Mouse (Mus musculus) kidney, embryonic 14.5 days (tissue): ENCODE results near the gene Syngr1. TPM values are rescaled to one million over a fixed set of nuclear protein-coding genes. Genes with fewer than 3 reads are reported as not detected.

Experiments used
- ATAC-seq: fragments of 200-750 bp; cut with Nextera tagmentation; 2 replicates; pipeline ENCODE4 v1.8.0; 2017; ENCODE audit warnings: moderate number of reproducible peaks, mild to moderate bottlenecking, moderate TSS enrichment, moderate library complexity; ENCODE audit not compliant: low FRiP score, low TSS enrichment
- H3K27ac ChIP-seq: fragments of 300-500 bp; sonication (generic); 2 replicates; pipeline ENCODE4 v1.5.1; 2014; ENCODE audit warnings: low read depth, mild to moderate bottlenecking, low read length, moderate library complexity, mixed read lengths
- H3K27me3 ChIP-seq: fragments of 300-500 bp; sonication (generic); 2 replicates; pipeline ENCODE4 v1.6.1; 2014; ENCODE audit warnings: mild to moderate bottlenecking, low read length; ENCODE audit not compliant: control insufficient read depth, insufficient read depth
- H3K36me3 ChIP-seq: fragments of 300-500 bp; sonication (generic); 2 replicates; pipeline ENCODE4 v1.6.1; 2014; ENCODE audit warnings: low read length, mixed read lengths; ENCODE audit not compliant: control insufficient read depth, insufficient read depth
- H3K4me1 ChIP-seq: fragments of 300-500 bp; sonication (generic); 2 replicates; pipeline ENCODE4 v1.6.1; 2014; ENCODE audit warnings: low read length, mixed read lengths; ENCODE audit not compliant: control insufficient read depth, insufficient read depth
- H3K4me2 ChIP-seq: fragments of 300-500 bp; sonication (generic); replicated peaks from 2 replicates; pipeline ENCODE4 v1.6.1; 2014; ENCODE audit warnings: low read depth, mild to moderate bottlenecking, low read length
- H3K4me3 ChIP-seq: fragments of 300-500 bp; sonication (generic); 2 replicates; pipeline ENCODE4 v1.5.1; 2014; ENCODE audit warnings: mild to moderate bottlenecking, low read length
- H3K9ac ChIP-seq: fragments of 300-500 bp; sonication (generic); 2 replicates; pipeline ENCODE4 v1.6.1; 2014; ENCODE audit warnings: low read depth, mild to moderate bottlenecking, low read length, moderate library complexity
- H3K9me3 ChIP-seq: fragments of 300-500 bp; sonication (generic); 2 replicates; pipeline ENCODE4 v1.6.1; 2016; ENCODE audit warnings: low read length; ENCODE audit not compliant: control insufficient read depth
- WGBS: fragments of 180-500 bp; shearing (Covaris S2); extraction: QIAGEN DNeasy Blood & Tissue Kit; methylation state at CpG from one replicate; pipeline ENCODE4 v1.1.7; 2014; 5-methylcytosine and 5-hydroxymethylcytosine counted together
- polyA plus RNA-seq: library from polyadenylated mRNA; unstranded; fragments of >200 nt; fragmentation: Nextera tagmentation; extraction: Ambion mirVana; gene quantifications from 2 replicates; pipeline ENCODE4 v1.2.1, GENCODE M21; 2014

Syngr1 gene
- polyA plus RNA-seq, 1 experiment from 2014 or later, result 9.5 TPM

- no peaks in the 10 kb centered on the region for H3K27me3 ChIP-seq
- ATAC-seq, result no peak
- H3K9me3 ChIP-seq, result no peaks in the 10 kb centered on the region
- no peaks in the 10 kb centered on the region; the same call in 1 of the 2 replicates for H3K4me1 ChIP-seq
- no peak overlapping the region for H3K4me3 ChIP-seq
- H3K9ac ChIP-seq, result no peak overlapping the region
- H3K4me2 ChIP-seq, result no peak overlapping the region
- H3K36me3 ChIP-seq, result no peaks in the 10 kb centered on the region
- WGBS, result 41% methylated on average over 5 of the region's 5 CpGs
- no peak overlapping the region for H3K27ac ChIP-seq
These were observed 28.3 kb upstream of the Syngr1 start for GRCm38 (mm10) chr15:80062821-80063220.

DNA sequence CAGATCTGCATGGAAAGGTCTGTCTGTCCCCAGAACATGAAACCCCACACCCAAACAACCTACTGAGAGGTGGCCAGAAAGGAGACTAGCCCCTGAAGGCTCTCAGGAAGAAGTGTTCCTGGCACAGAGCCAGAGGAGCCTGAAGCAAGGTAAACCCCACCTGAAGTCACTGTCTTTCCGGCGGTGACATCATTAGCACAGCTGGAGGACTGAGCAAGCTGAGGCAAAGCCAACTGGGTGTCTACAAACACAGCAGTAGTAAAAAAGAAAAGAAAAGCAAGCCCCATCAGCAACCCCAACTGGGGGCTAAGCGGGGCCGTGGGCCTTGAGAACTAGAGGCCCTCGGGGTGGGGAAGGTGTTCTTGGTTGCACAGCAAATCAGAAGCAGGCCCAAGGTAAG is 26.2 kb upstream of the Syngr1 start:
- Histone ChIP-seq H3K4me2 (no peak overlapping the region), H3K27me3 (no peaks in the 10 kb centered on the region), H3K4me1 (no peaks in the 10 kb centered on the region; the same call in 1 of the 2 replicates), H3K36me3 (no peaks in the 10 kb centered on the region), H3K27ac (no peak overlapping the region), H3K9me3 (no peaks in the 10 kb centered on the region), H3K4me3 (no peak overlapping the region), H3K9ac (no peak overlapping the region)
- ATAC-seq, result no peak
- 61% methylated on average over 5 of the region's 5 CpGs for WGBS

GRCm38 (mm10) chr15:80065414-80065813 is 25.7 kb upstream of the Syngr1 start:
- no peaks in the 10 kb centered on the region for H3K27me3 ChIP-seq
- H3K4me1 ChIP-seq, result no peaks in the 10 kb centered on the region; the same call in 1 of the 2 replicates
- H3K27ac ChIP-seq, result no peak overlapping the region
- no peak for ATAC-seq
- no peak overlapping the region for H3K4me2 ChIP-seq
- no peaks in the 10 kb centered on the region for H3K9me3 ChIP-seq
- H3K36me3 ChIP-seq, result no peaks in the 10 kb centered on the region
- WGBS, result 12% methylated on average over 13 of the region's 13 CpGs
- H3K4me3 ChIP-seq, result no peak overlapping the region
- no peak overlapping the region for H3K9ac ChIP-seq

DNA sequence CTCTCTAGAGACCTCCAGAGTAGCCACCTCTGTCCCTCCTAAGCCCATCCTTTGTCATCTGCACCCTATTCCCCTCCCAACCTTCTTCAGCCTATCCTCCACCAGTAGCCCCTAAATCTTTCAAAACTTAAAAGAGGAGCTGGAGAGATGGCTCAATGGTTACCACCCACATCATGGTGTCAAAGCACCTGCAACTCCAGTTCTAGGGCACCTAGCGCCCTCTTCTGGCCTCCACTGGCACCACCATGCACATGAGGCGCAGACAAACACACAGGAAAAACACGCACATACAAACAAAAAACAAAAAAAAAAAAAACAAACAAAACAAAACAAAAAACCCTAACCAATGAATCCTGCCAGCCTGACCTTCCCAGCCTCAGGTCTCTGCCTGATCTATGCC is 24.6 kb upstream of the Syngr1 start:
- no peak overlapping the region for H3K27ac ChIP-seq

GRCm38 (mm10) chr15:80069171-80069570 is 22.0 kb upstream of the Syngr1 start:
- 70% methylated on average over 4 of the region's 4 CpGs for WGBS
- ATAC-seq, result no peak

More for the DNA sequence above, 24.6 kb upstream of the Syngr1 start:
- no peaks in the 10 kb centered on the region for H3K9me3 ChIP-seq
- no peaks in the 10 kb centered on the region; the same call in 1 of the 2 replicates for H3K4me1 ChIP-seq
- H3K4me3 ChIP-seq, result no peak overlapping the region
- H3K9ac ChIP-seq, result no peak overlapping the region
- no peaks in the 10 kb centered on the region for H3K27me3 ChIP-seq
- no peak for ATAC-seq
- H3K36me3 ChIP-seq, result no peaks in the 10 kb centered on the region
- WGBS, result 66% methylated on average over 3 of the region's 3 CpGs
- no peak overlapping the region for H3K4me2 ChIP-seq

DNA sequence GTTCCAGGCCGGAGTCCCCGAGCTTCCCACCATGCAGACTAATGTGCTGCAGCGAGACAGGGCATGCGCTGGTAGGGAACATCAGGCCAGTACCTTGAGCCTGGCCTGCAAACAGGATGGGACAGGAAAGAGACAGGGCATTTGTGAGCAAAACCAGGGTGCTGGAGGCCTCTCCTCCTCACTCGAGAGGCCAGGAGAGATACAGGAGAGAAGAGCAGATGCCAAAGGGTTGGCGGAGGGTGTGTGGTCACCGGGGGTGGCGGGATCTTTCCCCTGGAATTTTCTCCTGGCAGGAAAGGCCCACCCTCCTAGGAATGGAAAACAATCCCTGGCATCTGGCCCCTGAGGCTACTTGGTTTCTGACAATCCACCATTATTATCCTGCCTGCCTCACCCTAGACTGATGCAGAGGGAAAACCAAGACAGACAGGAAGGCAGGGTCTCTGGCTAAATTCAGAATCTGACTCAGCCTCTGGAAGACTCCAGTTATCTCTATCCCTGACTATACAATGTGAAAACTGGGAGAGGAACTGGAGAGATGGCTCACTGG is 21.0 kb upstream of the Syngr1 start:
- no peaks in the 10 kb centered on the region for H3K36me3 ChIP-seq
- WGBS, result 60% methylated on average over 8 of the region's 8 CpGs
- no peaks in the 10 kb centered on the region for H3K9me3 ChIP-seq
- H3K4me2 ChIP-seq, result no peak overlapping the region
- no peak overlapping the region for H3K27ac ChIP-seq
- no peaks in the 10 kb centered on the region for H3K4me1 ChIP-seq
- H3K4me3 ChIP-seq, result no peak overlapping the region
- ATAC-seq, result no peak
- H3K27me3 ChIP-seq, result no peaks in the 10 kb centered on the region
- no peak overlapping the region for H3K9ac ChIP-seq

More at GRCm38 (mm10) chr15:80069171-80069570, 22.0 kb upstream of the Syngr1 start:
- Histone ChIP-seq H3K4me2 (no peak overlapping the region), H3K9me3 (no peaks in the 10 kb centered on the region), H3K27ac (no peak overlapping the region), H3K36me3 (no peaks in the 10 kb centered on the region), H3K27me3 (no peaks in the 10 kb centered on the region), H3K9ac (no peak overlapping the region), H3K4me1 (no peaks in the 10 kb centered on the region), H3K4me3 (no peak overlapping the region)

- H3K9me3 ChIP-seq, result no peaks in the 10 kb centered on the region
- no peak overlapping the region for H3K9ac ChIP-seq
- H3K36me3 ChIP-seq, result peaks cover 2% of the 10 kb centered on the region
- H3K4me1 ChIP-seq, result no peaks in the 10 kb centered on the region
- no peak overlapping the region for H3K4me2 ChIP-seq
- WGBS, result 50% methylated on average over 9 of the region's 9 CpGs
- no peak overlapping the region for H3K27ac ChIP-seq
- H3K27me3 ChIP-seq, result no peaks in the 10 kb centered on the region
- no peak overlapping the region for H3K4me3 ChIP-seq
- ATAC-seq, result no peak
These were observed 19.1 kb upstream of the Syngr1 start for GRCm38 (mm10) chr15:80071951-80072437.

GRCm38 (mm10) chr15:80072579-80073255 is 18.4 kb upstream of the Syngr1 start:
- H3K27me3 ChIP-seq, result no peaks in the 10 kb centered on the region
- no peak overlapping the region for H3K9ac ChIP-seq
- H3K4me3 ChIP-seq, result no peak overlapping the region
- ATAC-seq, result no peak
- H3K36me3 ChIP-seq, result peaks cover 9% of the 10 kb centered on the region
- WGBS, result 74% methylated on average over 7 of the region's 7 CpGs
- no peak overlapping the region for H3K4me2 ChIP-seq
- no peaks in the 10 kb centered on the region for H3K9me3 ChIP-seq
- no peak overlapping the region for H3K27ac ChIP-seq
- H3K4me1 ChIP-seq, result no peaks in the 10 kb centered on the region

- H3K27ac ChIP-seq, result no peak overlapping the region
- ATAC-seq, result no peak
- H3K4me2 ChIP-seq, result no peak overlapping the region
- H3K27me3 ChIP-seq, result no peaks in the 10 kb centered on the region
- 97% methylated on average over 1 of the region's 1 CpGs for WGBS
- no peaks in the 10 kb centered on the region for H3K9me3 ChIP-seq
- H3K36me3 ChIP-seq, result peaks cover 14% of the 10 kb centered on the region
- no peak overlapping the region for H3K4me3 ChIP-seq
- H3K4me1 ChIP-seq, result no peaks in the 10 kb centered on the region
- no peak overlapping the region for H3K9ac ChIP-seq
These were observed 17.9 kb upstream of the Syngr1 start for GRCm38 (mm10) chr15:80073256-80073621.
